Mouse (Mus musculus): ENCODE measurements at regions not wholly inside any gene's neighbourhood (a gene's known extent, or its start where the extent isn't known, plus 50 kb on each side); places are given as distances from the start of the nearest gene placed in this dataset.

DNA sequence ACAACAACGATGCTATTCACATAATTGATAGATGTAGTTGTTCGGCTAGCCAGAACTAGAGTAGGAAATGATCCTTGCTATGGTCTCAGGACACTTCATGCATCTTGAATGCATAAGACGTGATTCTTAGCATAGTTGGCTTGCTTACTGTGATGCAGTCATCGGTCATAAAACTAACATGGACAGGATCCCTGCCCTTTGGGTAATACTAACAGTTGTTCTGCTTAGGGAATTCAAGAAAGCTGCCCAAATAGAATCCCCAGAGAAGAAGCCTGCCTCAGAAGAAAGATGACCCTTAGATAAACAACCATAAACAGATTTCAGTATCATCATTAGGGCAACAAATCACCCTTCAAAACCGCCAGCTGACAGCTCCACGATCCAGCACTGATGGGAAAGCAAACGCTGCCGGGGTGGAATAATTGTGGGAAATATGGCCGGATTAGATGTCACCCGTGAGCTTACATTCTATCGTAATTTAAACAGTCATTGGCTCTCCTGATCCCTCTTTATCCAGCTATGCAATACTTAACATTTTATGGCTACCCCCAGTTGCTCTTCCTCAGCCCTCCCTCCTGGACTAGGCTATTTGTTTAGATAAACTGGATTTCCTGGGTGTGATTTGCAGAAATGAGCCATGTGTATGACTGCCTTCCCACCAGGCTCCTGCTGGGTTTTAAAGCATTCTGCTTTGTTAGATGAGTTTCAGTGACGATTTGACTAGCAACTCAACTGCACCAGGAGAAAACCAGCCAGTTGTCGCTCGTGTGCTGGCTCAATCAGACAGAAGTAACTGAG is 68.9 kb downstream of the Hlx start:
- TF ChIP-seq CTCF (IDR thresholded peaks at IDR 0.05; ENCODE audit: low read depth, low read length) (no peak), EP300 (IDR thresholded peaks at IDR 0.05; ENCODE audit: insufficient read depth, low read depth, low read length) (no peak)

All from ES-Bruce4 (cell line).